Mouse (Mus musculus) CH12.LX (cell line): ENCODE results near the gene Idh1. TPM values are rescaled to one million over a fixed set of nuclear protein-coding genes. Genes with fewer than 3 reads are reported as not detected.

Source experiments
- DNase-seq: peaks from one replicate; pipeline ENCODE4 v3.0.0-alpha.2; 2013; ENCODE audit errors: extremely low read depth
- H3K27ac ChIP-seq: 2 replicates; pipeline ENCODE4 v1.5.1; 2012; ENCODE audit warnings: low read depth, mild to moderate bottlenecking, control low read depth, moderate library complexity; ENCODE audit not compliant: insufficient read depth
- H3K27me3 ChIP-seq: replicated peaks from 2 replicates; pipeline ENCODE3; 2012; ENCODE audit warnings: inconsistent platforms
- H3K36me3 ChIP-seq, 2 experiments: replicated peaks in 1 of 2; 2 replicates each; pipeline versions ENCODE3 to v1.6.1; 2012; ENCODE audit warnings: inconsistent platforms in 1 of 2, low read length in 1 of 2, mild to moderate bottlenecking in 1 of 2, mixed read lengths in 1 of 2, moderate library complexity in 1 of 2; ENCODE audit not compliant: control insufficient read depth in 1 of 2, insufficient read depth in 1 of 2
- H3K4me1 ChIP-seq, 2 experiments: 2 replicates each; pipeline ENCODE4 v1.6.1; 2012; ENCODE audit warnings: inconsistent platforms in 1 of 2, moderate library complexity in 1 of 2; ENCODE audit not compliant: insufficient read depth in 2 of 2, control insufficient read depth in 1 of 2
- H3K4me2 ChIP-seq: 2 replicates; pipeline ENCODE4 v1.6.1; 2012; ENCODE audit warnings: low read depth, mild to moderate bottlenecking, control low read depth; ENCODE audit not compliant: poor library complexity, insufficient read depth, severe bottlenecking
- H3K4me3 ChIP-seq, 3 experiments: fragments of 150-350 bp in 1 of 3; sonication (generic) in 1 of 3; replicated peaks in 1 of 3; 2 replicates each; pipeline versions ENCODE3 to v1.5.1; 2011 to 2012; ENCODE audit warnings: low read depth in 2 of 3, low read length in 2 of 3, mild to moderate bottlenecking in 2 of 3, moderate library complexity in 2 of 3, control low read depth in 1 of 3, improper control_type of control experiment in 1 of 3, inconsistent platforms in 1 of 3, mixed read lengths in 1 of 3; ENCODE audit not compliant: poor library complexity in 1 of 3
- H3K79me2 ChIP-seq: replicated peaks from 2 replicates; pipeline ENCODE4 v1.6.1; 2012; ENCODE audit warnings: mild to moderate bottlenecking, moderate library complexity; ENCODE audit not compliant: control insufficient read depth, poor library complexity, insufficient read depth, severe bottlenecking; ENCODE audit errors: extremely low read depth
- H3K9ac ChIP-seq: 2 replicates; pipeline ENCODE4 v1.6.1; 2012; ENCODE audit warnings: low read depth, mild to moderate bottlenecking, control low read depth, moderate library complexity; ENCODE audit not compliant: insufficient read depth
- H3K9me3 ChIP-seq: replicated peaks from 2 replicates; pipeline ENCODE3; 2012; ENCODE audit warnings: low read length, inconsistent platforms, mixed read lengths
- CHD1 ChIP-seq: IDR thresholded peaks from 2 replicates; pipeline ENCODE4 v1.6.1; 2012; ENCODE audit warnings: low read depth, low read length, improper control_type of control experiment, inconsistent platforms
- CHD2 ChIP-seq: IDR thresholded peaks from 2 replicates; pipeline ENCODE4 v1.6.1; 2011; ENCODE audit warnings: low read length, improper control_type of control experiment
- CTCF ChIP-seq, 2 experiments: IDR thresholded peaks in 1 of 2; conservative IDR thresholded peaks in 1 of 2; 2 replicates each; pipeline ENCODE4 v1.5.1; 2011 to 2012; ENCODE audit warnings: low read depth in 2 of 2, low read length in 2 of 2, improper control_type of control experiment in 1 of 2, inconsistent platforms in 1 of 2, mild to moderate bottlenecking in 1 of 2, moderate library complexity in 1 of 2
- ELF1 ChIP-seq: IDR thresholded peaks from 2 replicates; pipeline ENCODE4 v1.6.1; 2014; ENCODE audit warnings: low read depth, mild to moderate bottlenecking, inconsistent platforms, low read length, improper control_type of control experiment
- EP300 ChIP-seq: IDR thresholded peaks from 2 replicates; pipeline ENCODE4 v1.6.1; 2011; ENCODE audit warnings: low read length, improper control_type of control experiment
- HCFC1 ChIP-seq: IDR thresholded peaks from 2 replicates; pipeline ENCODE4 v1.6.1; 2012; ENCODE audit warnings: low read depth, mild to moderate bottlenecking, inconsistent platforms, low read length, improper control_type of control experiment
- IRF4 ChIP-seq: IDR thresholded peaks from 2 replicates; pipeline ENCODE4 v1.6.1; 2014; ENCODE audit warnings: low read depth, mild to moderate bottlenecking, inconsistent platforms, low read length, improper control_type of control experiment
- JUN ChIP-seq: IDR thresholded peaks from 2 replicates; pipeline ENCODE4 v1.6.1; 2011; ENCODE audit warnings: low read depth, mild to moderate bottlenecking, low read length, improper control_type of control experiment, moderate library complexity; ENCODE audit not compliant: insufficient read depth
- JUND ChIP-seq: conservative IDR thresholded peaks from 2 replicates; pipeline ENCODE4 v1.6.1; 2011; ENCODE audit warnings: low read depth, low read length, improper control_type of control experiment
- KAT2A ChIP-seq: IDR thresholded peaks from 2 replicates; pipeline ENCODE4 v1.6.1; 2012; ENCODE audit warnings: low read length, improper control_type of control experiment, inconsistent platforms; ENCODE audit not compliant: insufficient replicate concordance
- MAFK ChIP-seq: IDR thresholded peaks from 2 replicates; pipeline ENCODE4 v1.6.1; 2011; ENCODE audit warnings: low read length, improper control_type of control experiment; ENCODE audit not compliant: insufficient replicate concordance
- MAX ChIP-seq: IDR thresholded peaks from 2 replicates; pipeline ENCODE4 v1.6.1; 2011; ENCODE audit warnings: low read length, improper control_type of control experiment
- MAZ ChIP-seq: IDR thresholded peaks from 2 replicates; pipeline ENCODE4 v1.6.1; 2012; ENCODE audit warnings: low read depth, mild to moderate bottlenecking, inconsistent platforms, low read length, improper control_type of control experiment, moderate library complexity
- MEF2A ChIP-seq: IDR thresholded peaks from 2 replicates; pipeline ENCODE4 v1.6.1; 2014; ENCODE audit warnings: low read depth, mild to moderate bottlenecking, inconsistent platforms, low read length, improper control_type of control experiment, borderline replicate concordance
- MXI1 ChIP-seq: IDR thresholded peaks from 2 replicates; pipeline ENCODE4 v1.6.1; 2011; ENCODE audit warnings: mild to moderate bottlenecking, low read depth, low read length, improper control_type of control experiment
- MYC ChIP-seq: IDR thresholded peaks from 2 replicates; pipeline ENCODE4 v1.6.1; 2011; ENCODE audit warnings: low read depth, mild to moderate bottlenecking, improper control_type of control experiment, low read length
- PAX5 ChIP-seq: IDR thresholded peaks from 2 replicates; pipeline ENCODE4 v1.6.1; 2012; ENCODE audit warnings: low read length, inconsistent platforms, mixed read lengths
- POLR2A ChIP-seq: IDR thresholded peaks from 2 replicates; pipeline ENCODE4 v1.6.1; 2011; ENCODE audit warnings: low read depth, mild to moderate bottlenecking, improper control_type of control experiment, low read length
- POLR2AphosphoS2 ChIP-seq: IDR thresholded peaks from 2 replicates; pipeline ENCODE4 v1.6.1; 2011; ENCODE audit warnings: low read depth, low read length, improper control_type of control experiment
- SIN3A ChIP-seq: IDR thresholded peaks from 2 replicates; pipeline ENCODE4 v1.6.1; 2012; ENCODE audit warnings: low read length, improper control_type of control experiment, inconsistent platforms
- SMC3 ChIP-seq: IDR thresholded peaks from 2 replicates; pipeline ENCODE4 v1.6.1; 2011; ENCODE audit warnings: low read depth, low read length, improper control_type of control experiment
- TCF12 ChIP-seq: IDR thresholded peaks from 2 replicates; pipeline ENCODE4 v1.6.1; 2014; ENCODE audit warnings: low read depth, mild to moderate bottlenecking, inconsistent platforms, low read length, improper control_type of control experiment
- USF1 ChIP-seq: IDR thresholded peaks from 2 replicates; pipeline ENCODE4 v1.6.1; 2014; ENCODE audit warnings: low read depth, mild to moderate bottlenecking, inconsistent platforms, low read length, improper control_type of control experiment
- ZC3H11A ChIP-seq: IDR thresholded peaks from 2 replicates; pipeline ENCODE4 v1.6.1; 2012; ENCODE audit warnings: low read depth, mild to moderate bottlenecking, inconsistent platforms, low read length, improper control_type of control experiment
- ZKSCAN1 ChIP-seq: IDR thresholded peaks from 2 replicates; pipeline ENCODE4 v1.6.1; 2012; ENCODE audit warnings: low read depth, inconsistent platforms, low read length, improper control_type of control experiment, borderline replicate concordance
- ZMIZ1 ChIP-seq: IDR thresholded peaks from 2 replicates; pipeline ENCODE4 v1.6.1; 2012; ENCODE audit warnings: low read depth, mild to moderate bottlenecking, inconsistent platforms, low read length, improper control_type of control experiment
- dilution Hi-C: fragments of 300-500 bp; cut with MboI; formaldehyde crosslinking; loops from 2 replicates; pipeline ENCODE4 v1.14.3; 2020; ENCODE audit warnings: low sequenced_read_pairs; ENCODE audit not compliant: extremely low pct_unique_long_range_greater_than_20kb, extremely low pct_ligation_motif_present
- in situ Hi-C: fragments of 300-500 bp; cut with MboI; formaldehyde crosslinking; loops from 3 replicates; pipeline ENCODE4 v1.14.3; 2019; ENCODE audit warnings: low sequenced_read_pairs, low pct_ligation_motif_present, low pct_unique_long_range_greater_than_20kb, mixed read lengths
- polyA plus RNA-seq: library from polyadenylated mRNA; unstranded; fragments of >175 nt; gene quantifications from 2 replicates; pipeline ENCODE4 v1.2.1, GENCODE M21; 2012; ENCODE audit warnings: low read depth; ENCODE audit not compliant: insufficient read length
- total RNA-seq, 2 experiments: library from RNA; depleted of rRNA; stranded (reverse); fragments of 300-350 nt in 1 of 2; fragments of >200 nt in 1 of 2; gene quantifications; 2 replicates each; pipeline ENCODE4 v1.2.3; 2012 to 2014

Gene Idh1
- total and polyA plus RNA-seq, 3 experiments = 9.3 to 23.4 (median 11.1) TPM

GRCm38 (mm10) chr1:65173716-65174115, 12.6 kb downstream of the Idh1 start:
- H3K27ac ChIP-seq = no peak overlapping the region
- dilution Hi-C loops = no loop called here
- no peak overlapping the region for H3K9ac ChIP-seq
- TF ChIP-seq MAZ (no peak), ZC3H11A (no peak), JUN (no peak), USF1 (no peak), MAFK (no peak), MEF2A (no peak), PAX5 (no peak), EP300 (no peak), HCFC1 (no peak), TCF12 (no peak), MYC (no peak), JUND (no peak), ZMIZ1 (no peak), ELF1 (no peak), CHD1 (no peak), IRF4 (no peak), SIN3A (no peak), KAT2A (no peak), POLR2AphosphoS2 (no peak)
- H3K9me3 ChIP-seq = no peaks in the 10 kb centered on the region
- in situ Hi-C loops = loop anchor here (10.0 kb wide), 1 partner anchor 59 kb away; the partner anchor contains the start of gene Gm28845
- DNase-seq = no peak
- no peak overlapping the region for H3K4me2 ChIP-seq
- H3K36me3 ChIP-seq = peaks cover 0 to 12% of the 10 kb centered on the region in 2 experiments
- peaks cover 0 to 7% of the 10 kb centered on the region in 2 experiments; a peak in 2 of 4 replicates for H3K4me1 ChIP-seq
- no peaks in the 10 kb centered on the region for H3K27me3 ChIP-seq
- no peaks in the 10 kb centered on the region for H3K79me2 ChIP-seq
- no peak overlapping the region for H3K4me3 ChIP-seq

GRCm38 (mm10) chr1:65171579-65171978, 14.7 kb downstream of the Idh1 start:
- H3K9me3 ChIP-seq = no peaks in the 10 kb centered on the region
- TF ChIP-seq CTCF (conservative IDR thresholded peaks at IDR 0.05 in 1 of 2, IDR thresholded peaks at IDR 0.05 in 1 of 2; ENCODE audit: low read depth in 2 of 2, low read length in 2 of 2) (no peak), PAX5 (no peak), POLR2A (no peak), SMC3 (no peak), MAX (no peak), ZC3H11A (no peak), EP300 (no peak), MYC (no peak), SIN3A (no peak), MXI1 (no peak), MAZ (no peak), CHD1 (no peak), IRF4 (no peak), CHD2 (no peak), MEF2A (no peak), ZKSCAN1 (no peak), JUND (no peak)
- no peak for DNase-seq
- H3K36me3 ChIP-seq = peaks cover 0 to 21% of the 10 kb centered on the region in 2 experiments
- in situ Hi-C loops = loop anchor here (10.0 kb wide), 1 partner anchor 57 kb away; the partner anchor contains the start of gene Gm28845
- H3K9ac ChIP-seq = no peak overlapping the region
- no peaks in the 10 kb centered on the region for H3K79me2 ChIP-seq
- H3K4me3 ChIP-seq = no peak overlapping the region
- no peaks in the 10 kb centered on the region for H3K27me3 ChIP-seq
- H3K4me2 ChIP-seq = no peak overlapping the region
- dilution Hi-C loops = no loop called here
- H3K4me1 ChIP-seq = peaks cover 0 to 7% of the 10 kb centered on the region in 2 experiments; a peak in 1 of 4 replicates
- no peak overlapping the region for H3K27ac ChIP-seq
